Mouse (Mus musculus) heart, adult 8-10 months (tissue): ENCODE data around the gene Rgs10. TPM values are rescaled to one million over a fixed set of nuclear protein-coding genes. Genes with fewer than 3 reads are reported as not detected.

Source experiments
- DNase-seq: peaks from one replicate; pipeline ENCODE4 v3.0.0; 2022; ENCODE audit warnings: low spot score
- total RNA-seq, 4 experiments: library from RNA; stranded (reverse); gene quantifications; 2 replicates each; pipeline ENCODE4 v1.2.4; 2022

Rgs10 gene
- total RNA-seq, 4 experiments from 2014 or later = 6.9 to 11.3 (median 9.2) TPM

GRCm38 (mm10) chr7:128410708-128411413 is 7.7 kb downstream of the Rgs10 start:
- no peak for DNase-seq

DNA sequence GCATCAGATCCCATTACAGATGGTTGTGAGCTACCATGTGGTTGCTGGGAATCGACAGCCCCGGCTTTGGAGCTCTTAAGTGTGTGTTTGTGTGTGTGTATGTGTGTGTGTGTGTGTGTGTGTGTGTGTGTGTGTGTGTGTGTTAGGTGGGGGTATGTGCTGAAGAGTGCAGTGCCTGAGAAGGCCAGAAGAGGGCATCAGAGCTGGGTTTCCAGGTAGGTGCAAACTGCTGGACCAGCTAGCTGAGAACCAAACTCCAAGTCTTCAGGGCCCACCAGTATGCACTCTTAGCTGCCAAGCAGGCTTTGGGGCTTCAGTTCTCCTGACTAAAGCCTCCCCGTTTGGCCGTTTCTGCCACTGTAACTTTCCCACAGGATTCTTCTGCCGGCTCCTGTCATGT is 10.3 kb downstream of the Rgs10 start:
- no peak for DNase-seq

DNA sequence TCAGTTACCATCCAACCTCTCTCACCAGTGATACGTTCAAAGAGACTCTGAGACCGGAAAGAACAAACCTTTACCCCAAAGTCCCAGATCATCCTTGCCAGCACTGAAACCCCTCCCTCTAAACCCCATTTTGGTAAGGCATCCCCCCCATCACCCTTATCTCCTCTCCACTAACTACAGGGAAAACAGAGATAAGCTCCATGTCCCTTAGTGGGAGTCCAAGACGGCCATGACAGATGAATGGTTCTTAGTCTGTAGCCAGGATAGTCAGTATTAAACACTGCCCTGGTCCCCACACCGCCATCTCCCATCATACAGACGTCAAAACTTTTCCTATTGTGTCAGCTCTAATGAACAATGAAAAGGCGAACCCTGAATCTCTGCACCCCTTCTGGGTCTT is 14.6 kb downstream of the Rgs10 start:
- DNase-seq = no peak

DNA sequence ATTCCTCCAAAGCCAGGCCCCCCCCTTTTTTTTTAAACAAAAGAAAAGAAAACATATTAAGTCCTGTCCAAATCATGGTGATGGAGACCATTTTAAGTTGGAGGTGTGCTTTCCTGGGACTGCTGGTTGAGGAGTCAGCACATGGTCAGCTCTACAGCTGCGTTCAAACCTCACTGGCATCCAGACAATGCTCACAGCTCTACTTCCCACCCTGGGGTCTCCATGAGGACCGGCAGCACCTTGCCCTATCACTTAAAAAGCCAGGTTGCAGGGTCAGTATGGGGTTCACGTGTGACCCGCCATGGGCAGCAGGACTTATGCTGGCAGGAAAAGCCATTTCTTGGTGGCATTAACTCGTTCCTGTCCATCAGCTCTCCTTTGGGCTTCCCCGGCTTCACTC is 15.0 kb downstream of the Rgs10 start:
- DNase-seq = no peak

GRCm38 (mm10) chr7:128403128-128403527 is 15.4 kb downstream of the Rgs10 start:
- DNase-seq = no peak

GRCm38 (mm10) chr7:128402577-128402976 is 16.0 kb downstream of the Rgs10 start:
- DNase-seq = no peak

DNA sequence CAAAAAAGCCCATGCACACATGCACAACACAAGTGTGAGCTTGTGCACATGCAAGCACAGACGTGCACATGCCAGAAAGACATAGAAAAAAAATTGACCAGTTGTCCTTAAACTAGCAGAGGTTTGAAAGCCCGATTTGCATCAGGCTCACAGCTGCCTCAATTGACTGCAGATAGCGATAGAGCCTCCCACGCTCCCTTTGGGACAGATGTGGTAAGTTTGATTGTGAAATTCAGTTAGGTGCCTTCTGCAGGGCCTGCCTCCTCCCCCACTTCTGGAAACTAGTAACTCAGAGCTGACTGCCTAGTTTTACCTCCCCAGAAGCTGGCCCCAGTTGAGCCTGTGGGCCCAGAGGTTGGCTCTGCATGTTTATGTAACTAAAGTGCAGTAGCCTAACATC is 19.9 kb downstream of the Rgs10 start:
- DNase-seq = no peak

DNA sequence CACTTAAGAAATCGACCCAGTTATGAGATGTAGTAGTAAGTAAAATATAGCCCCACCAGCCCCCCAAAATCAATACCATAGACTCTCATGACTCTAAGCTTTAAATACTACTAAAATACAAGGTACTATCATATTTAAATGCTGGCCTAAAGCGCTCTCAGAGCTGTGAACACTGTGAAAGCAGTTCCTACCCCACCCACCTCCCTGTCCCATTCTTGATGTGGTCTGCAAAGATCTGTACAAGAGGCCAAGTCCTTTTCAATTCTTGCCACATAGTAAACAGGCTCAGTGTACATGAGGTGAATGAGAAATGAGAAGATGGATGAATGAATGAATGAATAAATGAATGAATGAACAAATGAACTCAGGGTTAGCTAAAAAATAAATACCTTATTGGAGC is 21.5 kb downstream of the Rgs10 start:
- DNase-seq = no peak

GRCm38 (mm10) chr7:128393756-128394155 is 24.8 kb downstream of the Rgs10 start:
- DNase-seq = no peak

GRCm38 (mm10) chr7:128392972-128393314 is 25.6 kb downstream of the Rgs10 start:
- no peak for DNase-seq

DNA sequence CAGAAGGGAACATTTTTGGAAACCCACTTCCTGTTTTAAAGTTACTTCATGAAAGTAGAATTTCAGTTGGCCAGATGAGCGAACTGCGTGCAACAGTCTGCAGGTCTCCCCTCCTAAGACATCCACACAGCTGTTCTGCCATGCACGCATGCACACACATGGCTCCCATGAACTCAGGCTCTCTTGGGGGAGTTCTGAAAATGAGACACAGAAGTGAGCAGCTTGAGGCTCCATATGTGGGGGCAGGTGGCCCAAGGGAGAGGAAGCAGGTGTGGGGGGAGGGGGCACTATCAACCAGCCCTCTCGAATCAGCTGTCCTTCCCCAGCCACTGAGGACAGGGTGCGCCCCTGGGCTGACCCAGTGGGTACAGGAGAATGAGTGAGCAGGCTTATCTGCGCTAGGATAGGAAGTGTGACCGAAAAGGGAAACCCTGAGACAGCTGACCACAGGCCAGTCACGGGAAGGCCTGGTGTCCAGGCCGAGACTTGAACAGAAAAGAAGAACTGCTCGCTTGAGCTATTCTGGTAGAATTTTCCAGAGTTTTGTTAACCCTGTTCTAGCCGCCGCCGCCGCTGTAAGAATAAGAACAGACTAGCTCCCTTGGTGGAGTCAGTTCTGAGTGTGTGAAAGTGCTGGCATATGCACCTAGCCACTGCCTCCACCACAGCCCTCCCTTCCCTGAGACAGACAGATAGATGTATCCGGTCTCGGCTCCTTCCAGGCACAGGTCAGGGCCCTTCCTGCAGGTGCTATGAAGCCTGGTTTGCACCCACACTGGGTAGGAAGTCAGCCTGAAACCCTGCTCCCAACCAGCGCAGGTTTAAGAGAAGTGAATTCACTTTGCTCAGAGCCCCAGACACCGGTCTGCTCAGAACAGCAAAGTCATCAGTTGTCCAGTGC is 26.2 kb downstream of the Rgs10 start:
- DNase-seq = peak; percentile 68

DNA sequence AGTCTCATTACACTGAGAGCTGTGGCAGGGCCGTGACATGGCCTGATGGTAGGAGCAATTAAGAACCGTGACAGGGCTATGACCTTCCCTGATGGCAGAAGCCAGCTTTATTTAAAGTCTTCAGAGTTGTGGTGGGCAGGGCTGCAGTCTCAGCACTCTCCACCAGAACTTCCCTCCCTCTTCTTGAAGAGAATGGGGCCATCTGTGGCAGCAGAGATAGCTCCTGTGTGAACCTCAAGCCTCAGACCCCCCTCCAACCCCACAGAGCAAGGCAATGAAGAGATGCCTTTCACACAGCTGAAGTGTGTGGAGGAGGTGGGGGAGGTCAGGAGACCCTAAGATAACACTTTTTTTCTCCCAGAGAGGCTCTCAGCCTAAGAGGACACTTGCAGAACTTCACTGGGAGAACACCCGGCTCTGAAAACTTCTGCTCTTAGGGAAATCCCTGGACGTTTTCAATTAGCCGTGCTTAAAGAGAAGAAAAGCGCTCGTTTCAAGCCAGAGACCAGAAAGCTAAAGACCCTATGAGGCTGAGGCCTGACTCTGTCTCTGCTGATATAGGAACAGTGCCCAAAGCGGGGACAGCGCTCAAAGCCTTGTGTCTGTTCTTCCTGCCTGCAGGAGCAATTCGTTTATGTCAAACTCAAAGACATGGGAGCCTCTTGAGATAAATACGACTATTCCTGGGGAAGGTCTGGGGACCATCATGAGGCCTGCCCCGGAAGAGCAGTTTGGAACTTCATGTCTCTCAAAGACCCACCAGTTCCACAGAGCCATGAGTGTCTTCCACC is 27.1 kb downstream of the Rgs10 start:
- DNase-seq = no peak

DNA sequence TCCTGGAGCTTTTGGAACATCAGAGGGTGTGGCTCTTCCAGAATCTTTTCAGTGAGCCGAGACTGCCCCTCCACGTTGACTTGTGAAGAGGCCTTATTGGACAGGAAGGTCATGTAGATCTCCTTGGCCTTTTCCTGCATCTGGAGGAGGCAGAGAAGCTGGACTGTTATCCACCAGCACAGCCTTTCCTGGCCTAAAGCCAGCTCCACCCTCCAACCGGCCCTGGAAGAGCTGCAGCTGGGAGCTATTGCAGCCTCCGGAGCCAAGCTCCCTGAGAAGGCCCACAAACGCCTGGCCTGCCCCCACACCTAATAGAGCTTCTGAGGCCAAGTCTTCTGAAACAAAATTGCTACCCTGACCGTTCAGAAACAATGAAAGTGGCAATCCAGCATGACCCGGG is 29.6 kb downstream of the Rgs10 start:
- DNase-seq = peak; percentile 70

DNA sequence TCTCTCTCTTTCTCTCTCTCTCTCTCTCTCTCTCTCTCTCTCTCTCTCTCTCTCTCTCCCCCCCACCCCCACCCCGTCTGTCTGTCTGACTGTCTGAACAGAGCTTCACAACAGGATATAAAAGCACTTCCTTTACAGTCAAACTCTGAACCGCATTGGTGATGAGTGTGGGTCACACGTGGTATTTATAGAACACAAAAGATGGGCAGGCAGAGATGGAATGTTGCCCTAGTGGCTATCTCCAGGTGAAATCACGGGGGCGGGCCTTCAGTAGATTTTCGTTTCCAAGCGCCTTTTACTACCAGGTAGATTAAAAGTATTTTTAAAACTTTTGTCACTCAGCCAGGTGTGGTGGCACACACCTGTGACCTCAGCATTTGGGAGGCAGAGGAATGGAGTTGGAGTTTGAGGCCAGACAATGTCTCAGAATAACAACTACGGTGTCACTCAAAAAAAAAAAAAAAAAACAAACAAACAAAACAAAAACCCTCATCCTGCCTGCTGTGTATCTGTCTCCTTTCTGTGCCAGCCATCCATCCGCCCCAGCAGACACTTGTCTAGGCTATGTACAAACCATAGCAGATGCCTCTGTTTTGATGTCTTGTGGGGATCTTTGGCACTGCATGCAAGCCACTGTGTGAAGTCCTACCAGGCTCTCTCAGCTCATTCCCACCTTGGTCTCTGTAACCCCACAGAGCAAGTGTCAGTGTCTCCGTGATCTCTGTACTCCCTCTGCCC is 34.7 kb downstream of the Rgs10 start:
- no peak for DNase-seq

DNA sequence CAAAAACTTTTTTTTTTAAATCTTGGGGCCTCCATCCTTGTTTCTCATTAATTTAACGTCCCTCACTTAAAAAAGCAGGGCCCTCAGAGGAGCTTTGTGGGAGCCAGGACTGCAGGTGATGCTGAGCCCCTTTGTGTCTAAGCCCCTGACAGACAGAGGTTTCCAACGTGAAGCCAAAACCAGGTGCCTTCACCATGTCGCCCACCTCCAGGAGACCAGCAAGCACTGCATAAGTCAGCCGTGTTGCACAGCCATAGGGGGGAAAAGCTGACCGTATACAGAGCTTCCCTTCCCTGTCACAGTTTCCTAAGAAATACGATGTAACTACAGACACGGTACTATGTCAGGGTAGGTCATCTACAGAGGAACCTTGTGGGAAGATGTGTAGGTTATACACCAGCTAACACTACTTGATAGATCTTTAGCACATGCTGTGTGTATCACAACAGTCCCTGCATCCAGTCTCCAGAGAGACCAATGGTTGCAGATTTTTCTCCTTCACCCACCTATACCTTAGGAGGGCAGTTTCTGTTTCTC is 35.3 kb downstream of the Rgs10 start:
- no peak for DNase-seq

DNA sequence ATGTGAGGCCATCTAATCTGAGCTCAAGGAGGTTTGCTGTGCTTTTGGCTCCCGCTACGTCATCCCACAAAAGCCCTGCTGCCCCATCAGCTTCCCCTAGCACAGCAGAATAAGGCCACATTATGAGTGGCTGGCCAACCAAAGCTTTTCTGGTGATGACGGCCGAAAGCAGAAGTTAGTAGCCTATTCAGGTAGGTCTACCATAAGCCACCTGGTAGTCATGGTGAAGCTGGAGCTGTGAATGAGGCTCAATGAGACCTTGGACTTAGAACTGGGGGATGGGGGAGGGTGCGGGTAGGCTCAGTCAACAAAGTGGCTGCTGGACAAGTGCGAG is 36.1 kb downstream of the Rgs10 start:
- DNase-seq = no peak

GRCm38 (mm10) chr7:128381811-128382526 is 36.6 kb downstream of the Rgs10 start:
- no peak for DNase-seq

DNA sequence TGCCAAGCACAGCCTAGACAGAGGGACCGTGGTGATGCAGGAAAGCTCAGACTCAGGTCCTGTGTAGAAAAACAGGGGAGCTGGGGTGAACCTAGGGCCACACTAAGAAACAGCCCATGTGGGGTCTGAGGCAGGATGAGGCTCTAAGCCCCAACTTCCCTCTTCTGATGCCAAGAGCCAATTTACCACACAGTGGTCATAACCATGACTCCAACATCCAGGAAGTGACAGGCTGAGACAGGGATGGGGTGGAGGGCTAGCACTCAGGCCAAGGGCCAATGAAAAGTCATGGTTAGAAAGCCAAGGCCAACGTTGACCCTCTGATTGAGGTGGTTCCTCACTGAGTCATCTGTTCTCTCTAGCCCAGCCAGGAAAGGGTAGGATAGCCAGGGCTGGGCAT is 37.6 kb downstream of the Rgs10 start:
- no peak for DNase-seq

DNA sequence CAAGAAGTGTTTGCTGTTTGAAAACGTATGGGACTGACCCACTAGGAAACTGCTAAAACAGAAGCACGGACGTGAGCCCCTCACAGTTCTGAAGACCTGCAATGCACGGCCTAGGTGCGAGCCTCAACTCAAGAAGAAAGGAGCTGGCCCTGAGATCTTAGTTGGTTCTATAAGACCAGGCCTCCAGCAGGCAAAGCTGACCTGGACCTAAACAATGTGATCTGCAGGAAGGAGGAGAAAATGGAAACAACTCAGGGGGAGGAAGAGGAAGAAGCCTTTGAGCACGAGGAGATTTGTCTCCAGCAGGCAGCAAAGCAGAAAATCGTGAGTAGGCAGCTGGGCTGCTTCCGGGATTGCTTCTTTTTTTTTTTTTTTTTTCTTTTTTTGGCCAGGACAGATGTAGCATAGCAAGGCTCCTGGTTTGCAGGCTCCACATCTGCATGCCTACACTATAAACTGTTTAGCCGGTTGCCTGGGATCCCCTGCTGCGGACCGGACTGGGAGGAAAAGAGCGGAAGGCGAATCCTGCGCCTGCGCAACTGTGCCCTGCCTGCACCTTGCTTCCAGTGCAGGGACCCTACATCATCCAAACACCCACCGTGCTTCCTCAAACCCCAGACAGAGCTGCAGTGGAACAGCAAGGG is 39.3 kb downstream of the Rgs10 start:
- DNase-seq = peak; percentile 41

DNA sequence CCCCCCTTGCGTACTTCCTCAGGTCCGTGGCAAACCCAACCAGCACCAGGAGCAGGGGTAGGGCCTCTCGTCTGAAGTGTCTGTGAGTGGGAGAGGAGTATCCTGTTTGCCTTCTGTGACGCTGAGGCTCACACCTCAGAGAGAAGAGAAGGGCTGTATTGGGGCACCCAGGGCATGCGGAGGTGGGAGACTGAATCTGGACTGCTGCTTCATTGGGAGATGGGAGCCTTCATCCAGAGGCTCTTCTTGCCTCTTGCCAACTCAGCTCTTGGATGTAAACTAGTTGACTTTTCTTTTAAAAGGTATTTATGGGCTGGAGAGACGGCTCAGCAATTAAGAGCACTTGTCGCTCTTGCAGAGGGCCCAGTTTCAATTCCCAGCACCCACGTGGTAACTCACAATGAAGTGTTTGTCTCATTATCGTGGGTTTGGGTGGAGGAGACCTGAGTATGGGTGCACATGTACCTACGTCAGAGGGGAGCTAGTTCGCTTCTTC is 42.3 kb downstream of the Rgs10 start:
- no peak for DNase-seq
